Mouse (Mus musculus): Measurements from ENCODE around the gene Dcaf15. TPM values are rescaled to one million over a fixed set of nuclear protein-coding genes. Genes with fewer than 3 reads are reported as not detected.

The Dcaf15 gene
- polyA plus RNA-seq, 1 experiment from 2014 or later, result 6.8 TPM

DNA sequence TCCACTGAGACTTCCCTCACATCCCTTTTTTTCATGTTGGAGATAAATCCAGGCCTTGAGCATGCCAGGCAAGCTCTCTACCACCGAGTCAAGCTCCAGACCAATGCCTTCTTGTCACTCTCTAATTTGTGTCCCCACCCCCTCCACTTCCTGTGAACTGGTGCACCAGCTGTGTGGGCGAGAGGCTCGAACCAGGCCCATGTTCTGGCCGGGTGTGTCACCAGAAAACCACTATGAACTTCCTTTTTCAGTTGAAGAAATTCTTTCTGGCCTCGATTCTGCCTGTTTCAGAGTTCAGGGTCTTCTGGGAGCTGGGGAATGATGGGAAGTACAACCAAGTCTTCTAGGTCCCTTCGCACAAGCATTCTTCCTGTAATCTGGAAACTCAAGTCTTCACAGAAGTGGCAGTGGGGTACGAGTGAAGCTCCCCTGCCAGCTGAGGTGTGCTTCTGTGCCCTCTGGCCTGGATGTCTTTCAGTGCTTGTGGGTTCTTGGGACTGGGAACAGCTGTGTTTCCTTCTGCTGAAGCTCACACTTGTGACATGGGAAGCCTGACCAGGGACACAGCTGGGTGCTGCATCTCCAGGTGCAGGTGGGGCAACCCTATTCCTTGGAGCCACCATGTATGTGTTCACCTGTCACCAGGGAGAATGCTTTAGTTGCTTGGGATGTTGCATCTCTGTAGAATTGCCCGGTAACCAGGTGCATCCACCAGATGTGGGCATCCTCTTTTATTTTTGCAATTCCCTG, 40.5 kb downstream of the Dcaf15 start:
- WGBS, result 62% methylated on average over 8 of the region's 8 CpGs
- no peak overlapping the region for H3K27ac ChIP-seq
- H3K9ac ChIP-seq, result no peak overlapping the region
- no peaks in the 10 kb centered on the region for H3K36me3 ChIP-seq
- ATAC-seq (ENCODE audit: insufficient read depth, low FRiP score, low read depth), result no peak
- H3K27me3 ChIP-seq (replicated peaks), result no peaks in the 10 kb centered on the region
- H3K9me3 ChIP-seq, result no peaks in the 10 kb centered on the region
- H3K4me1 ChIP-seq, result peaks cover 14% of the 10 kb centered on the region
- H3K4me3 ChIP-seq (replicated peaks), result no peak overlapping the region
- H3K4me2 ChIP-seq, result no peak overlapping the region

DNA sequence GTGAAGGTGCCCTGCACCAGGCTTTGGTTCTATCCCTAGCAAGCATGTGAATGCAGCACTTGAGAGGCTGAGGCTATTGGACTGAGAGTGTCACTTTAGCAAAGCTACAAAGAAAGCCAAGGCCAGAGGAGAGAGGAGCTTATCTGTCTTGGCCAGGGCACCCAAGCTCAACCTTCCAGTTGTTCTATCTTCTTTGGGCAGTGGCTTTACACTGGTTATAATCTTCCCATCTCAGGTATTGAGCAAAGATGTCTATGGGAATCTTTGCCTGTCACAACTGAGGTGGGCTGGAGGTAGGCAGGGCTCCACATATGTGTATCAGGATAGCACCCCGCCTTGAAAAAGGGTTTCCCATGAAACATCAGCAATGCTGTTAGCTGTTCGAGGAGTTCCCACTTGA, 44.3 kb downstream of the Dcaf15 start:
- Histone ChIP-seq H3K9me3 (no peaks in the 10 kb centered on the region), H3K36me3 (no peaks in the 10 kb centered on the region), H3K27me3 (replicated peaks) (no peaks in the 10 kb centered on the region), H3K27ac (no peak overlapping the region), H3K4me3 (replicated peaks) (no peak overlapping the region), H3K4me1 (no peaks in the 10 kb centered on the region), H3K4me2 (no peak overlapping the region), H3K9ac (no peak overlapping the region)
- WGBS, result 85% methylated on average over 2 of the region's 2 CpGs
- ATAC-seq (ENCODE audit: insufficient read depth, low FRiP score, low read depth), result no peak

DNA sequence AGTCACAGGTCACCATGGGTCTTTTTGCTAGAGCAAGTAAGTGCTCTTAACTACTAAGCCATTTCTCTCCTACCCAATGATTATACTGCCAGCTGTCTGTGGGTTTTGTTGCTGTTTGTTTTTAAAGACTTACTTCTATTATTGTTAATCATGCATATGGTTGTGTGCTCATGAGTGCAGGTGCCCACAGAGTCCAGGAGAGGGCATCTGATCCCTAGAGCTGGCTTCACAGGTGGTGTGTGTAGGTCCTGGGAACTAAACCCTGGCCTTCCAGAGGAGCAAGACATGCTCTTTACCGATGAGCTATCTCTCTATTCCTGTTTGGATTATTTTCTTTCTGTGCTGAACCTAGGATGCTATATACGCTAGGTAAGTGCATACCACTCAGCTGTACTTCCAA, 45.3 kb downstream of the Dcaf15 start:
- ATAC-seq (ENCODE audit: insufficient read depth, low FRiP score, low read depth), result no peak
- Histone ChIP-seq H3K4me3 (replicated peaks) (no peak overlapping the region), H3K4me2 (no peak overlapping the region), H3K27ac (no peak overlapping the region), H3K36me3 (no peaks in the 10 kb centered on the region), H3K4me1 (no peaks in the 10 kb centered on the region), H3K27me3 (replicated peaks) (no peaks in the 10 kb centered on the region), H3K9me3 (no peaks in the 10 kb centered on the region), H3K9ac (no peak overlapping the region)
- WGBS, result 90% methylated on average over 2 of the region's 2 CpGs

- no peak overlapping the region for H3K4me2 ChIP-seq
- H3K27me3 ChIP-seq (replicated peaks), result no peaks in the 10 kb centered on the region
- no peak overlapping the region for H3K4me3 ChIP-seq (replicated peaks)
- no peak overlapping the region for H3K9ac ChIP-seq
- 88% methylated on average over 1 of the region's 1 CpGs for whole genome bisulfite sequencing
- no peak overlapping the region for H3K27ac ChIP-seq
- ATAC-seq (ENCODE audit: insufficient read depth, low FRiP score, low read depth), result peak; percentile 50; the same call in 1 of the 2 replicates
- H3K4me1 ChIP-seq, result no peaks in the 10 kb centered on the region
- H3K36me3 ChIP-seq, result no peaks in the 10 kb centered on the region
- H3K9me3 ChIP-seq, result no peaks in the 10 kb centered on the region
Measured at GRCm38 (mm10) chr8:84057827-84058226, 46.7 kb downstream of the Dcaf15 start.

DNA sequence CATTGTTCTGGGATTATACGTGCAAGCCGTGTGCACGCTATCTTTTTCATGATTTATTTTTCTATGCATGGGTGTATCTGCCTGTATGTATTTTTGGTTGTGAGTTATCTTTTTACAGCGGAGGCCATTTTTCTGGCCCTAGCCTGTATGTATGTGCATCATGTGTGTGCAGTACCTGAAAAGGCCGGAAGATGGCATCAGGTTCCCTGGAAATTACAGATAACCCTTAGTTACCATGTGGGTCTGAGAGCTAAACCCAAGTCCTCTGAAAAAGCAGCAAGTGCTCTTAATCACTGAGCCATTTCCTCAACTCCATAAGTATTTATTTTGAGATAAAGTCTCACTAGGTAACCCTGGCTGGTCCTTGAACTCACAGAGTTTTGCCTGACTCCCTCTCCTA, 51.3 kb downstream of the Dcaf15 start:
- Histone ChIP-seq H3K4me3 (replicated peaks) (no peak overlapping the region), H3K36me3 (no peaks in the 10 kb centered on the region), H3K4me1 (no peaks in the 10 kb centered on the region), H3K9ac (no peak overlapping the region), H3K27me3 (replicated peaks) (no peaks in the 10 kb centered on the region; the same call in 1 of the 2 replicates), H3K9me3 (no peaks in the 10 kb centered on the region), H3K4me2 (no peak overlapping the region), H3K27ac (no peak overlapping the region)
- 83% methylated on average over 5 of the region's 5 CpGs for WGBS
- ATAC-seq (ENCODE audit: insufficient read depth, low FRiP score, low read depth), result no peak

GRCm38 (mm10) chr8:84052746-84053145, 51.8 kb downstream of the Dcaf15 start:
- WGBS, result 45% methylated on average over 3 of the region's 3 CpGs

DNA sequence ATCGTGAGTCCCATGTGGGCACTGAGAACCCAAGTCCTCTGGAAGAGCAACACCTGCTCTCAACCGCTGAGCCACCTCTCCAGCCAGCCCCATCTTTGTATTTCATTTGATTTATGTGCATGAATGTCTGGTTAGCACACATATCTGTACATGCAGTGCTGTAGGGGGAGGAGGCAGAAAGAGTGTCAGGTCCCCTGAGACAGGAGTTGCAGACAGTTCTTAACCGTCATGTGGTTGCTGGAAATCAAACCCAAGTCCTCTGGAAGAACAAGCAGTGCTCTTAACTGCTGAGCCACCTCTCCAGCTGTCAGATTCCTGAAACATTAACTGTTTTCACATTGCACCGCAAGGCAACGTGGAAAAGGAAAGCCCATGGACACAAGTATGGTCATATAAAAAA, 56.4 kb downstream of the Dcaf15 start:
- H3K36me3 ChIP-seq, result no peaks in the 10 kb centered on the region
- H3K9ac ChIP-seq, result no peak overlapping the region
- H3K4me2 ChIP-seq, result no peak overlapping the region
- no peaks in the 10 kb centered on the region for H3K9me3 ChIP-seq
- ATAC-seq (ENCODE audit: insufficient read depth, low FRiP score, low read depth), result no peak
- H3K4me1 ChIP-seq, result peaks cover 6% of the 10 kb centered on the region; the same call in 1 of the 2 replicates
- H3K27me3 ChIP-seq (replicated peaks), result peaks cover 23% of the 10 kb centered on the region
- WGBS, result 62% methylated on average over 5 of the region's 5 CpGs
- no peak overlapping the region for H3K4me3 ChIP-seq (replicated peaks)
- no peak overlapping the region for H3K27ac ChIP-seq

More at GRCm38 (mm10) chr8:84052746-84053145, 51.8 kb downstream of the Dcaf15 start:
- Histone ChIP-seq H3K36me3 (no peaks in the 10 kb centered on the region), H3K27ac (no peak overlapping the region), H3K4me2 (no peak overlapping the region), H3K4me1 (no peaks in the 10 kb centered on the region), H3K27me3 (replicated peaks) (no peaks in the 10 kb centered on the region; the same call in 1 of the 2 replicates), H3K4me3 (replicated peaks) (no peak overlapping the region), H3K9ac (no peak overlapping the region), H3K9me3 (no peaks in the 10 kb centered on the region)
- peak; percentile 89 for ATAC-seq (ENCODE audit: insufficient read depth, low FRiP score, low read depth)

MicroRNA genes within 50 kb of the gene (microRNA counts, 519-probe panel; counts per million panel counts)
- 2,025 counts per million, percentile 24 among the panel's probes with 10 or more counts for microRNA mmu-miR-709

Small RNAs within 50 kb of the gene (microRNA-seq; reads per million reads assigned to microRNA genes)
- not detected for gene Mir709

Other genes starting within 250 kb of the Dcaf15 start
- gene Adgrl1, start 204.7 kb downstream of the Dcaf15 start, polyA plus RNA-seq (2015; fragmentation: Nextera tagmentation; extraction: Ambion mirVana), result 17.7 and 18.1 TPM in 2 replicates
- gene Gm10644, start 149.6 kb downstream of the Dcaf15 start, polyA plus RNA-seq (2015; fragmentation: Nextera tagmentation; extraction: Ambion mirVana), result 0.42 and 0.53 TPM in 2 replicates
- 55.0 and 57.3 TPM in 2 replicates for gene Asf1b, start 149.3 kb downstream of the Dcaf15 start, polyA plus RNA-seq (2015; fragmentation: Nextera tagmentation; extraction: Ambion mirVana)
- gene Prkaca, start 131.8 kb downstream of the Dcaf15 start, polyA plus RNA-seq (2015; fragmentation: Nextera tagmentation; extraction: Ambion mirVana), result 113 and 125 TPM in 2 replicates
- gene Samd1, start 107.1 kb downstream of the Dcaf15 start, polyA plus RNA-seq (2015; fragmentation: Nextera tagmentation; extraction: Ambion mirVana), result 8.9 and 9.9 TPM in 2 replicates
- 0.53 and 0.68 TPM in 2 replicates for gene 1700067K01Rik, start 103.3 kb downstream of the Dcaf15 start, polyA plus RNA-seq (2015; fragmentation: Nextera tagmentation; extraction: Ambion mirVana)
- 0.67 and 1.0 TPM in 2 replicates for gene 2210011C24Rik, start 92.6 kb downstream of the Dcaf15 start, polyA plus RNA-seq (2015; fragmentation: Nextera tagmentation; extraction: Ambion mirVana)
- gene Palm3, start 83.3 kb downstream of the Dcaf15 start, polyA plus RNA-seq (2015; fragmentation: Nextera tagmentation; extraction: Ambion mirVana), result 6.6 and 6.7 TPM in 2 replicates
- gene Il27ra, start 62.2 kb downstream of the Dcaf15 start, polyA plus RNA-seq (2015; fragmentation: Nextera tagmentation; extraction: Ambion mirVana), result 1.1 and 1.7 TPM in 2 replicates
- gene Rln3, start 59.8 kb downstream of the Dcaf15 start, polyA plus RNA-seq (2015; fragmentation: Nextera tagmentation; extraction: Ambion mirVana), result not detected in 2 replicates
- gene Gm10643, start 39.6 kb downstream of the Dcaf15 start, polyA plus RNA-seq (2015; fragmentation: Nextera tagmentation; extraction: Ambion mirVana), result 1.1 and 1.3 TPM in 2 replicates
- gene Rfx1, start 37.9 kb downstream of the Dcaf15 start, polyA plus RNA-seq (2015; fragmentation: Nextera tagmentation; extraction: Ambion mirVana), result 8.0 and 8.8 TPM in 2 replicates
- gene Podnl1, start 21.2 kb upstream of the Dcaf15 start, polyA plus RNA-seq (2015; fragmentation: Nextera tagmentation; extraction: Ambion mirVana), result 0.36 and 0.39 TPM in 2 replicates
- gene Cc2d1a, start 43.2 kb upstream of the Dcaf15 start, polyA plus RNA-seq (2015; fragmentation: Nextera tagmentation; extraction: Ambion mirVana), result 22.2 and 22.7 TPM in 2 replicates
- 0.91 and 1.2 TPM in 2 replicates for gene 4930432K21Rik, start 43.3 kb upstream of the Dcaf15 start, polyA plus RNA-seq (2015; fragmentation: Nextera tagmentation; extraction: Ambion mirVana)
- gene Nanos3, start 80.4 kb upstream of the Dcaf15 start, polyA plus RNA-seq (2015; fragmentation: Nextera tagmentation; extraction: Ambion mirVana), result 1.7 and 2.3 TPM in 2 replicates
- 8.9 and 9.7 TPM in 2 replicates for gene Zswim4, start 132.3 kb upstream of the Dcaf15 start, polyA plus RNA-seq (2015; fragmentation: Nextera tagmentation; extraction: Ambion mirVana)
- 311 and 318 TPM in 2 replicates for gene D8Ertd738e, start 145.0 kb upstream of the Dcaf15 start, polyA plus RNA-seq (2015; fragmentation: Nextera tagmentation; extraction: Ambion mirVana)
- gene Mri1, start 152.6 kb upstream of the Dcaf15 start, polyA plus RNA-seq (2015; fragmentation: Nextera tagmentation; extraction: Ambion mirVana), result 68.9 and 73.2 TPM in 2 replicates
- 14.4 and 17.8 TPM in 2 replicates for gene Ccdc130, start 165.6 kb upstream of the Dcaf15 start, polyA plus RNA-seq (2015; fragmentation: Nextera tagmentation; extraction: Ambion mirVana)